Mouse (Mus musculus): ENCODE data around the gene Wdr75.

DNA sequence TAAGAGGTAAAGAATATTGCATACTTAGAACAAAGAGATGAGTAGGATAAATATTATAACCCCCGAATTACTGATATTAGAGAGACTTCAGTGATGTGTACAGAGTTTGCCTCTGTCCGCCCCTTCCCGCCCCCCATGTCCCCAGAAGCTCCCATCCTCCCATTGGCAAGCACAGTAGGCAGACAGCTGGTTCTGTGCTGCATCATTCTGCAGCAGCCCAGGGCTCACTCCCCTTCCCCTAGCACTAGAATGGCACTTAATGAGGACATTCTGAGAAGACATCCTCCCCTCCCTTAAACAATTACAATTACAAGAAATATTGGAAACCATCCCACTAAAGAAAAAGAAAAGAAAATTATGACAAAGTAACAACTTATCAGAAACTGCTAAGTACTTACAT lies 68.7 kb downstream of the Wdr75 start:
- TF ChIP-seq POLR2A (IDR thresholded peaks at IDR 0.05; ENCODE audit: insufficient read length, low read depth), result no peak
- TF ChIP-seq E2F4 (IDR thresholded peaks at IDR 0.05; ENCODE audit: insufficient read depth), result no peak
- TF ChIP-seq MYOD1 (IDR thresholded peaks at IDR 0.05; ENCODE audit: control insufficient read depth in 1 of 3, insufficient read length in 2 of 3, low read depth in 2 of 3), result peak in 1 of 3 experiments; percentile 27
- TF ChIP-seq USF1 (IDR thresholded peaks at IDR 0.05; ENCODE audit: low read depth), result no peak
- TF ChIP-seq TCF12 (IDR thresholded peaks at IDR 0.05; ENCODE audit: insufficient read depth, poor library complexity, severe bottlenecking), result no peak
- no peak for TF ChIP-seq MAX (IDR thresholded peaks at IDR 0.05; ENCODE audit: low read depth)
